ENCODE assay signal across 23 mouse cellular contexts in the genomic region with DNA sequence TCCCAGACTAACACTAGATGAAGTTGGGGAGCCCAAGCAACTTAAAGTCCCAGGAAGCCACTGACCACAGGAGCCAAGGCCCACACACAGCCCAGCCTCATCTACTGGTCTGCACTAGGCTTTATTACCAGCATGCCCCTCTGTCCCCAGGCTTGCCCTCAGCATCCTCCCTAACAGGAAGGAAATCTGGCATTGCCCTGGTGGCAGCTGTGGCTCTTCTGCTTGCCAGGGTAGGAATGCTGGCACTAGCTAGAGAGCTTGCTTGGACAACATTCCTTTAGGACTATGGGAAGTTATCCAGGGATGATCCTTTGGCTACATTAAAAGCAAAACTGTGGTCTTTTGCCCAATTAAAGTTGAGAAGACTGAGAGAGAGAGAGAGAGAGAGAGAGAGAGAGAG. TPM values are rescaled to one million over a fixed set of nuclear protein-coding genes. Genes with fewer than 3 reads are reported as not detected.
"Had no signal": no experiment of that assay in that cellular context is flagged by ENCODE, and none has a peak within 500 bp of the region (broad histone marks: within the 10 kb centered on the region; RNA-seq: fewer than 3 reads in every experiment).

No protein-coding gene starts in this region.

- H3K27me3 ChIP-seq: midbrain, embryonic 13.5 days; midbrain, embryonic 15.5 days; neural tube, embryonic 12.5 days; stomach, embryonic 15.5 days had no signal

- H3K4me3 ChIP-seq: midbrain, embryonic 13.5 days; midbrain, embryonic 15.5 days; neural tube, embryonic 12.5 days; stomach, embryonic 15.5 days had no signal

- H3K4me1 ChIP-seq: midbrain, embryonic 13.5 days; midbrain, embryonic 15.5 days; neural tube, embryonic 12.5 days; stomach, embryonic 15.5 days had no signal

- H3K36me3 ChIP-seq: midbrain, embryonic 13.5 days; midbrain, embryonic 15.5 days; neural tube, embryonic 12.5 days; stomach, embryonic 15.5 days had no signal

- H3K9me3 ChIP-seq: midbrain, embryonic 13.5 days; midbrain, embryonic 15.5 days; neural tube, embryonic 12.5 days; stomach, embryonic 15.5 days had no signal

- DNase-seq: lung, adult 18-20 months; lung, embryonic 14.5 days; lung, postnatal 10 days; lung, postnatal 36 days; right cerebral cortex, postnatal 14 days; thymus, adult 2 months; thymus, postnatal 25 days; thymus, postnatal 4 days had no signal

- ATAC-seq: midbrain, embryonic 13.5 days; midbrain, embryonic 15.5 days had no signal

RNA-seq across cellular contexts. Expression of gene Fam170b, which starts 23.7 kb away (rescaled TPM):
- total RNA-seq: megakaryocyte progenitor cell, adult 5-6 weeks; midbrain, postnatal 0 days; neutrophil, adult 5-6 weeks had no signal
- polyA plus RNA-seq: macrophage; midbrain, embryonic 11.5 days; midbrain, embryonic 13.5 days; midbrain, embryonic 15.5 days; midbrain, postnatal 0 days; neural tube, embryonic 12.5 days; neural tube, embryonic 14.5 days; spleen, adult 2 months; stomach, embryonic 15.5 days; stomach, postnatal 0 days; thymus, adult 2 months; urinary bladder, adult 2 months had no signal

RNA-seq across cellular contexts. Expression of gene Tmem273, which starts 24.3 kb away (rescaled TPM):
- polyA plus RNA-seq: testis, adult 2 months had no signal

RNA-seq across cellular contexts. Expression of gene Vstm4, which starts 46.4 kb away (rescaled TPM):
- total RNA-seq: megakaryocyte progenitor cell, adult 5-6 weeks; monocyte, adult 5-6 weeks; neutrophil, adult 5-6 weeks had no signal
